Mouse (Mus musculus): Measurements from ENCODE around the gene Prkce.
A peak's percentile ranks its signal among the peaks of the same experiment; 100 is the strongest.

Prkce gene

DNA sequence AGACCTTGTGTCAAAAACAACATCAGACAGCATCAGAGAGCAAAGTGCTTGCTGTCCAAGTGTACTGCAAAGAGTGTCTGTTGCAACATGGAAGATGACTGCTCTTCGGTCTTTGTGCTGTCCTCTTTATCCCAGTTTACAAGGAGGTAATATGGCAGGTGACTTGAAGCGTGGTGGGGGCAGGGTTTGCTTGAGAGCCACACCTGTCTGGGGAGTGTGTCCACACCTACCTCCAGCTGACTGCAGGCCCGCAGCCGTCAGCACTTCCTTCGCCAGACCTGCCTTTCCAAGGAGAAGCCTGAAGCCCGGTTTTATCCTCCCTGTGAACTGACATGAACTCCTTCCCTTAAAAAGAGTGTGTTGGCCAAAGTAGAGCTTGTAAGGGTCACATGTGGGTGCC lies 458.9 kb downstream of the Prkce start:
- DNase-seq (ENCODE audit: low spot score): no peak

GRCm38 (mm10) chr17:86633131-86633530 lies 465.5 kb downstream of the Prkce start:
- DNase-seq (ENCODE audit: low spot score): no peak

- DNase-seq (ENCODE audit: low spot score): no peak
Measured at GRCm38 (mm10) chr17:86637311-86637710, 469.7 kb downstream of the Prkce start.

DNA sequence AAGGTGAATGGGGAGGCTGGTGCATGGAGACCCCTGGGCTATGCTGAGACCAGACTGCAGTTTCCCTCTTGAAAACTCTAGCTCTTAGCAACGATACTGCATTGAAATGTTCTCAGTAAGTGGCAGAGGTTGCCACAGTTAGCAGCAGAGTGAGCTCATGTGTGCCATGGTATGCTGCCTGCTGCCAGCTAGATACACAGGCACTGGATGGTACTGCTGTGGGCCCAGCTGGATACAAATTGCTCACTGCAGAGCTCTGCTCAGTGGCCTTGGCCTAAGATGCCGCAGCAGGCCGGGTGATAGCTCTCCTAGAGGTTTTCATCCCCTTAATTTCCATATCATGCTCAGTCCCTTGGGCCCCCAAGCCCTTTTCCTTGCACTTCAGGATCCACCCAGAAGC lies 471.7 kb downstream of the Prkce start:
- no peak for DNase-seq (ENCODE audit: low spot score)

DNA sequence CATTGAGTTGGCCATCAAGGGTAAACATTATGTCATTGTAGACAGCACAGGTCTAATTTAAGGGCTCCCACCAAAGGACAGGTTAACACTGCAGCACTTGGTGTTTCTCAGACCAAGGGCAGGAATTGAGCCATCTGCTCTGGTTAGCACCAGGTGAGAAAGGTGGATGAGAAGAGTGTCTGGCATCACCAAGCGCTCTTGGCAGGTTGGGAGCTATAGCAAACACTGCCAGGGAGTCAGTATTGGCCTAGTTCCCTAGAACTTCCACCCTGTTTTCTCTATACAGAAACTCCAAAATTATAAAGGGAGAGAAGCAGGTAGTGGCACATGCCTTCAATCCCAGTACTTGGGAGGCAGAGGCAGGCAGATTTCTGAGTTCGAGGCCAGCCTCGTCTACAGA lies 479.6 kb downstream of the Prkce start:
- no peak for DNase-seq (ENCODE audit: low spot score)

DNA sequence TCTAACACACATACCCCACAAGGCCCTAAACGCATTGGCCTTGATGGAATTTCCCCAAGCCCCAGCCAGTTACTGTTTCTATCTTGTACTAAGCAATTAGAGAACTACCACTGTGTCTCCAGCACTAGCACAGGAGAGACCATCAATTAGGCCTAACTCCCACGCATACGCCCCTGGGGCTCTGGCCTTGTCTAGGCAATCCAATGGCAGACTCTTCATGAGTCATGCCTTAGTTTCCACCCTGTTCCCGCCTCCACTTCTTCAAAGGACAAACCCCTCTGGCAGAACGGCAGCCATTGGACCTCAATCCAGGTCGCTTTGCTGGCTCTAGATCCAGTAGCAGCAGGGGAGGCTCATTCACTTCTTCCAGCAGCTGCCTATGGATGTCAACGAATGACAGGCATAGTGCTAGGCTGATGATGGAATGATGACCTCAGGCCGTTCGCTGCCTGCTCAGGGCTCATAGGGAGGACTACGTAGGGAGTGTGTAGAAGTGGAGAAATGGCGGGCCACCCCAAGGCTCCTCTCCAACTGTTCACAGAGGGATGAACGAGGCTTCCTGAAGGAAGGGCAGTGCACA lies 481.4 kb downstream of the Prkce start:
- DNase-seq (ENCODE audit: low spot score): no peak

DNA sequence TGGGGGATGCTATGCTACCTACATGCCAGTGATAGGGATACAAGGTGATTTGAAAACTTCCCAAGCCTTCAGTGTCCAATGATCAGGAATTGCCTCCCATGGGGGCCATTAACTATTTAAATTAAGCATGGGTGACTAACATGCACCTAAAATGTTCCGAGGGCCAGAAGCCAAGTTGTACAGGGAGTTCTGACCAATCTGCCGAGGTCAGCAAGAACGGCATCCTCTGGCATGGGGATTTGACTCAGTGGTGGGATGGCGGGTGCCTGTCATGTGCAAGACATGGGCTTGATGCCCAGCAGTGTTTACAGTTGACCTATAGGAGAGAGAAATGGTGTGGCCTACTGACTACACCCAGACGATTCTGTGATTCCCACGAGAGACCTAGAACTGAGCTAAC lies 482.7 kb downstream of the Prkce start:
- no peak for DNase-seq (ENCODE audit: low spot score)

GRCm38 (mm10) chr17:86651091-86651490 lies 483.5 kb downstream of the Prkce start:
- DNase-seq (ENCODE audit: low spot score): no peak

- DNase-seq (ENCODE audit: low spot score): no peak
Measured at GRCm38 (mm10) chr17:86652751-86653150, 485.2 kb downstream of the Prkce start.

DNA sequence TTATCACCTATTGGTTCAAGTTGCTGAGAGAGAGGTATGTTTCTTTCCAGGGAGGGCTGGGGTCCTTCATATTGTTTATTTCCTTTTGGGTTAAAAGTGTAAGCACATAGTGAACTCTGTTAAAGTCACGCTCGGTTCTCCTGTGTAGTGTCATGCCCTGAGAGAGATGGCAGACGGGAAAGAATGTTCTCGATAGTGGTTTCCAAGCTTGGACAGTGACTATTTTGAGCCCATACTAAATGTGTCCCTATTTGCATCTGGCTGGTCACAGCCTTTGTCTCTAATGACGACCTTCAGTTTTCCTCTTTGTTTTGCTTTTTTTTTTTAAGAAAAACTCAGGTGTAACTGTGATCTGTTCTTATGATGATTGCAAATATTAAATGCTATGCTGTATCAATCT lies 488.8 kb downstream of the Prkce start:
- DNase-seq (ENCODE audit: low spot score): no peak

GRCm38 (mm10) chr17:86662301-86662700 lies 494.7 kb downstream of the Prkce start:
- DNase-seq (ENCODE audit: low spot score): no peak

GRCm38 (mm10) chr17:86663471-86663870 lies 495.9 kb downstream of the Prkce start:
- DNase-seq (ENCODE audit: low spot score): no peak

GRCm38 (mm10) chr17:86667836-86668600 lies 500.4 kb downstream of the Prkce start:
- DNase-seq (ENCODE audit: low spot score): no peak

DNA sequence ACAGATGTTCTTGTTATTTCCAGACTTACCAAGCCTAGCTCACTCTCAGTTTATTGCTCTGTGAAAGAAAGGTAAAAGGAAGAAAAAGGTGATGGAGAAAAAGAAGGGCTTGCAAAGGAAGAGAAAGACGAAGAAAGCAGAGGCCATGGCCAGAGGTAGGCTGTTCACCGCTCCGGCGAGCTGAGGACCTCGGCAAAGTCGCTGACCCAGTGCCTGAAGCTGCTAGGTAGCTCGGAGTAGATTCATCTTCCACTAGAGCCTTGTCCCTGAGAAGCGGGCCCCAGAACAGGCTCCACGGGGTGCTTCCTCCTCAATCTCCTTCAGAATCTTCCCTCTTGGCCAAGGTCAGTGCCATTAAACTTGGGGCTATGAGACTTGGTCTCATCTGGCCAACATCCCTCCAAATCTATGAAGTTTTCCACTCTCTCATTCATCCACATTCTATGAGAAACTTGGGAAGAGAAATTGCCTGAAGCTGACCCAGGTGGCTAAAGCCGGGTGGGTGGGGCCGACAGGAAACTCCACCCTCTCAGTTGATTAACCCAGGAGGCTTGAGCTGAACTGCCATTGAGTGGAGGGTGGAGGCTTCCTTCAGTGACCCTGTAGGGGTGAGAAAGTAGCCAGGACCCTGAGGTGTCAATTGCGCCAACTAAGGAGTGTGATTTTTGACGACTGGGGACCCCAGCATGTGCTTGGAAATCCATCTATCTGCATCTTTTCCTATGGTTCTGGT lies 502.2 kb downstream of the Prkce start:
- DNase-seq (ENCODE audit: low spot score): no peak

DNA sequence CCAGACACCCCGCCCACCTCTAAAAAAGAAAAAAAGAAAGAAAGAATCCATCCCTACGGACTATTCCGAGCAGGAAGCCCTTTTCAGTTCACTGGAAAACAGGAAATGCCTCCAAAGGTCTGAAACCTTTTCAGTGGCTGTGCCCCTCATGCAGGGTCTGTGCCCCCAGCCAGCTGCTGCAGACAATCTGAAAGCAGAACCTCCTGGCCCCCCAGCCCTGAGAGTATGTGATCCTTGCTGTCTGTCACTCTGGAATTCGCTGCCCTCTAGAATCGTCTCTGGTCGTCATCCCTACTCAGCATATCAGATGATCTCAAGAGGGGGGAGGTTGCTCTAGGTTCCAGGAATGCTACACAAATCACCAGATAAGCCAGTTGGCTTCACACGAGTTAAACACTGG lies 503.1 kb downstream of the Prkce start:
- peak; percentile 14 for DNase-seq (ENCODE audit: low spot score)

DNA sequence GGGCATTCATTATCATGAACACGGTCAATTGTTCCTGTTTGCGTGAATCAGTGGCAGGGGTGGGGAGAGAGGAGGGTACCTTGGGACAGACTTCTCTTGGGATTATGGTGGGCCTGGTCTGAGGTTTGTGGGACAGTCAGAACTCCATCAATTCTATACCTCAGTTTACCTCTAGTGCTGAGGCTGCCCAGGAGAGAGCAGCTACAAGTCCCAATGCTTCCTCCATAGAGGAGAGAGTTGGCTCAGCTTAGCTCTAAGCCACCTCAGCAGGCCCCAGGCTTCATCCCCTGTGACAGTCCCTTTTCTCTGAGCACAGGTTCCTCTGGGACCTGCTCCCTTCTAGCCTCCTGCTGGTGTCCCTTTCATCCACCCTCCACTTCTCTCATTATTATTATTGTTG lies 507.4 kb downstream of the Prkce start:
- no peak for DNase-seq (ENCODE audit: low spot score)

DNA sequence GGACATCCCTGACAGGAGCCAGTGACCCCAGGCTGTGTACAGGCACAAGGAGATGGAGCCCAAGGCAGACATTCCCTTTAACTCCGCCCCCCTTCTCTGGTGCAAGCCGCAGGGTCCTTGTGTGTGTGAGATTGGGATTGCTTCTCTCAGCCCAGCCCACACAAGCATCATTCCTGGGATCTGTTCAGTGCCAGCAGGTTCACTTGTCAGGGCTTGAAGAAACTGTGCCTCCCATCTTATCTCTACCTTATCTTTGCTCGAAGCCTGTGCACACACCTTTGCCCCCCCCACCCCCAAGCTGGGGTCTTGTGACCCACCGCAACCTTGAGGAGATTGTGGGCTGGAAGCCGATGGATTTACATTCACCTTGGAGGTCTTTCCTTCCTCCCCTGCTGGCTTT lies 508.8 kb downstream of the Prkce start:
- DNase-seq (ENCODE audit: low spot score): no peak

DNA sequence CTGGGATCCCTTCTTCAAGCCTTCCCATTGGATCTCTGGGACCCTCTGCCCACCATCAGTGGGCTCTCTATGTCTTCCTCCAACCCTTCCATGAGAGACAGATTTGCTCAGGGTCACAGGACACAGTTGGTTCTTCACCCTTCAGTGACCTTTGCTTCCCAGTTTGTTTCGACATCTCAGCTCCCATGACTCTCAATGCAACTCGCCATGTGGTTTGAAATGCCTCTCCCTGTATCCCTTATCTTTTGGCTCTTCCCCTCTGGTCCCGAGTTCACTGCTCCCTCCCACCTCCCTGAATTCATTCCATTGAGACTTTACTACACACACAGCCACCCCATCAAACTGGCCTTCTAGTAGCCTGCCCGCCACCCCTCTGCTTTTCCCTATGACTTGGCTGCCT lies 509.3 kb downstream of the Prkce start:
- DNase-seq (ENCODE audit: low spot score): peak; percentile 6

DNA sequence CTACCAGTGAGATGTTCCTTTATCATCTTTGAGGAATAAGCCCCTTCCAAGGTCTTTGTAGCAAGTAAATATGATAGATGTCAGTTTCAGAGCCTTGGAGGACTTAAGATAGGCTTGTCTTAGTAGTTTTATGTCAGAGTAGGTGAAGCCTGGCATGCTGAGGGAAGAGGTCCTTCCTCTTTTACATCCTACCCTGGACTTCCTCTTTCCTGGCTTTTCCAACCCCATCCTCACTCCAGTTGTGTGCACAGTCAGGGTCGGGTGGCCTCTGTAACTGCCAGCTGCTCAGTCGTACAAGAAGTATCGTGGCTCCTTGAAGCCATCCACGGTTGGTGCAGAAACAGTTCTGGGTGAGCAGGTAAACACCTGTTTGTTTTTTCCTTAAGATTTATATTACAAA lies 517.7 kb downstream of the Prkce start:
- DNase-seq (ENCODE audit: low spot score): no peak

DNA sequence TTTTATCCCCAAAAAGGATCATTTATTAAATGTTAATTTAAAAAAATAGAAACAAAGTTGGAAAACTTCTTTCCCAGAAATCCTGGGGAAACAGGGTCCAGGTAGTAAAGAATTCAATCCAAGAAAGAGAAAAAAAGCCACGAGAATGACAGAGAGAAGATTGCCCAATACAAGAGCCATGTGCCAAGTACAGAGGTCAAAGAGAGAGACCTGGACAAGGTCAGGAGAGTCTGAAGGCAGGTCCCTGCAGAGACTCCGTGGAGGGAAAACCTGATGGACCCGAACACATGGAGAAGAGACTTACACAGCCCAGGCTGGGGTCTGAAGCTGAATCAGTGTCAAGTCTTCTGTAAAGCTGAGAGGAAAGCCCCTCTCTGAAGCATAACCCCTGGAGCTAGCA lies 519.4 kb downstream of the Prkce start:
- no peak for DNase-seq (ENCODE audit: low spot score)

GRCm38 (mm10) chr17:86690871-86691390 lies 523.3 kb downstream of the Prkce start:
- no peak for DNase-seq (ENCODE audit: low spot score)

DNA sequence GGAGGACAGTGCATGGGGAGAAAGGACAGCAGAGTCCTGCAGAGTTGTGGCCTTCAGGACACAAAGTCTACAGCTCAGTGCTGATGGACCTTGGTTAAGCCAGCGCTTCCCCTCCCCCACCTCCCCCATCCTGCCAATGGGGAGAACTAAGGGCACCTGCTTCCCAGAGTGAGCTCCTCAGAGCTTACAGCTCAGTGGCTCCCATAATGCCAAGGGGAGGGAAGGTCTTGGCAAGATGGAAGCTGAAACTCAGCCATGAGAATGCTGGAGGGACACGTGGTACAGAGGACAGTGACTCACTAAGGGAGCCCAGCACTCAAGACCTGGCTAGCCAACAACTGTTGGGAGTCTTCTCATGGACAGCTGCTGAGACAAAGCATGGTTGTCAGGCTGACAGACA lies 530.2 kb downstream of the Prkce start:
- no peak for DNase-seq (ENCODE audit: low spot score)

DNA sequence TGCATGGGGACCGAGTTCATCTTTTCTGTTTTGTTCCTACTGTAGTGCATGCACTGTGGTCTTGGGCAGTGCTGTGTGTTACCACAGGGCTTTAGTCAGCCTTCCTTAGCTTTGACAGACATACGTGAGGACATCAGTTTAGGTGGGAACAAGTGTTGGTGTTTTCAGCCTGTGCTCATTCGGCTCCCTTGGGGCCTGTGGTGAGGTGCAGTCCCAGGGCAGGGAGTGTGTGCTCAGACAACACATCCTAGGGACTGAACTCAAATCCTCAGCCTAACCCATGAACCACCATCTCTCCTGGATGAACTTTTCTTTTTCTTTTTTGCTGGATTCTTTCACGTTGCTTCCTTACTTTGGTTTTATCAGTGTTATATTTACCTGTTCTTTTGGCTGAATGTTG lies 535.8 kb downstream of the Prkce start:
- DNase-seq (ENCODE audit: low spot score): no peak
